Mouse (Mus musculus) G1E (cell line): ENCODE data around the gene Abcg1.

Experiments used
- CTCF ChIP-seq: IDR thresholded peaks from 2 replicates; pipeline ENCODE4 v1.5.1; 2012; ENCODE audit warnings: low read depth, low read length, inconsistent platforms, mixed read lengths
- GATA1 ChIP-seq: IDR thresholded peaks from 2 replicates; pipeline ENCODE4 v1.6.1; 2012; ENCODE audit warnings: borderline replicate concordance, low read length, inconsistent platforms, mixed read lengths
- GATA2 ChIP-seq: IDR thresholded peaks from 2 replicates; pipeline ENCODE4 v1.6.1; 2012; ENCODE audit warnings: low read depth, low read length, inconsistent platforms, borderline replicate concordance
- POLR2AphosphoS5 ChIP-seq: IDR thresholded peaks from 2 replicates; pipeline ENCODE4 v1.6.1; 2012; ENCODE audit warnings: low read depth, low read length, inconsistent platforms; ENCODE audit not compliant: insufficient replicate concordance
- TAL1 ChIP-seq: conservative IDR thresholded peaks from 2 replicates; pipeline ENCODE4 v1.6.1; 2012; ENCODE audit warnings: low read depth, low read length, inconsistent platforms, mixed read lengths

- TF ChIP-seq CTCF (no peak), GATA1 (no peak), TAL1 (no peak), GATA2 (no peak), POLR2AphosphoS5 (no peak)
Observed at GRCm38 (mm10) chr17:31072872-31073271, 15.4 kb downstream of the Abcg1 start.
